Mouse (Mus musculus) bone marrow macrophage, adult 2 months (primary cell): ENCODE measurements around the gene Pgs1. TPM values are rescaled to one million over a fixed set of nuclear protein-coding genes. Genes with fewer than 3 reads are reported as not detected.

ENCODE experiments used
- H3K27ac ChIP-seq: 2 replicates; pipeline ENCODE4 v1.5.1; 2012; ENCODE audit warnings: low read depth, low read length; ENCODE audit not compliant: insufficient read depth
- H3K4me1 ChIP-seq: 2 replicates; pipeline ENCODE4 v1.6.1; 2012; ENCODE audit warnings: low read length; ENCODE audit not compliant: control insufficient read depth, insufficient read depth
- H3K4me3 ChIP-seq: 2 replicates; pipeline ENCODE4 v1.5.1; 2012; ENCODE audit warnings: mild to moderate bottlenecking, low read length, moderate library complexity; ENCODE audit not compliant: insufficient read depth
- CTCF ChIP-seq: IDR thresholded peaks from 2 replicates; pipeline ENCODE4 v1.5.1; 2012; ENCODE audit warnings: low read depth, mild to moderate bottlenecking, low read length, moderate library complexity
- POLR2A ChIP-seq: IDR thresholded peaks from 2 replicates; pipeline ENCODE4 v1.6.1; 2012; ENCODE audit warnings: mild to moderate bottlenecking, low read depth, low read length, borderline replicate concordance
- polyA plus RNA-seq: library from polyadenylated mRNA; stranded (reverse); fragments of >200 nt; gene quantifications from 2 replicates; pipeline ENCODE4 v1.2.4, GENCODE M21; 2012; ENCODE audit not compliant: missing spikeins, insufficient read depth, insufficient read length

Gene Pgs1
- 35.4 and 37.1 TPM in 2 replicates for polyA plus RNA-seq

DNA sequence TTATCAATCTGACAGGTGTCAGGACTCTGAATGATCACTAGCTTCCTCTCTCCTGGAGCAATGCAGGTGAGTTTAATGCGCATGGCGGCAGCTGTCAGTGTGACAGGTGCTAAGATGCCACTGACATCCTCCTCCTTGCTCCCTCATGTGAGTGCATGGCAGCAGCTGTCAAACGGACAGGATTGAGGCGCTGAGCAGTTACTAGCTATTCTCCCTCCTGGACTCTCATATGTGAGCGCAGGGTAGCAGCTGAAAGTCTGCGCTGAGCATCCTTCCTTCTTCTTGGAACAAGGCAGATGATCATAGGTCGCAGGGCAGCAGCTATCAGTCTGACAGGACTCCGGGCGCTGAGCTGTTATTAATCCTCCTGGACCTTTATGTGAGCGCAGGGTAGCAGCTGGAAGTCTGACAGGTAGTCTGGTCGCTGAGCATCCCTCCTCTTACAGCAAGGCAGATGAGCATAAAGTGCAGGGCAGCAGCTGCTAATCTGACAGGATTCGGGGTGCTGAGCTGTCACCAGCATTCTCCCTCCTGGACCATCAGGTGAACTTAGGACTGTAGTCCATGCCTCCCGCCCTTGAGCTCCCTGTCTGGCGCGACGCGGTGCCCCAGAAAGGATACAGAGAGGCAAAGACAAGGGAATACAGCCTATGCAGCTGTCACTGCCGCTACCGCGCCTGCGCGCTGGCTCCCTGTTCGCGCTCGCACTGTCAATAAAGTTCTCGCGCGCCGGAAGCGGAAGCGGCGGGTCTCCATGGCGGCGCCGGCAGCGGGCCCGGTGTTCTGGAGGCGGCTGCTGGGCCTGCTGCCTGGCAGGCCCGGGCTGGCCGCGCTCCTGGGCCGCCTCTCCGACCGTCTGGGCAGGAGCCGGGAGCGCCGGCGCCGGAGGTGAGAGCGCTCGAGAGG lies at the start of gene Pgs1:
Pgs1 (plus strand) TSS at position 167 of the 906 bp plus-strand sequence.
- TF ChIP-seq POLR2A, result no peak
- no peak for TF ChIP-seq CTCF
- peak within 1 kb of the TSS; percentile 92 for H3K4me3 ChIP-seq
- H3K4me1 ChIP-seq, result peaks cover 31% of the 10 kb centered on the region
- H3K27ac ChIP-seq, result peak within 1 kb of the TSS; percentile 84

DNA sequence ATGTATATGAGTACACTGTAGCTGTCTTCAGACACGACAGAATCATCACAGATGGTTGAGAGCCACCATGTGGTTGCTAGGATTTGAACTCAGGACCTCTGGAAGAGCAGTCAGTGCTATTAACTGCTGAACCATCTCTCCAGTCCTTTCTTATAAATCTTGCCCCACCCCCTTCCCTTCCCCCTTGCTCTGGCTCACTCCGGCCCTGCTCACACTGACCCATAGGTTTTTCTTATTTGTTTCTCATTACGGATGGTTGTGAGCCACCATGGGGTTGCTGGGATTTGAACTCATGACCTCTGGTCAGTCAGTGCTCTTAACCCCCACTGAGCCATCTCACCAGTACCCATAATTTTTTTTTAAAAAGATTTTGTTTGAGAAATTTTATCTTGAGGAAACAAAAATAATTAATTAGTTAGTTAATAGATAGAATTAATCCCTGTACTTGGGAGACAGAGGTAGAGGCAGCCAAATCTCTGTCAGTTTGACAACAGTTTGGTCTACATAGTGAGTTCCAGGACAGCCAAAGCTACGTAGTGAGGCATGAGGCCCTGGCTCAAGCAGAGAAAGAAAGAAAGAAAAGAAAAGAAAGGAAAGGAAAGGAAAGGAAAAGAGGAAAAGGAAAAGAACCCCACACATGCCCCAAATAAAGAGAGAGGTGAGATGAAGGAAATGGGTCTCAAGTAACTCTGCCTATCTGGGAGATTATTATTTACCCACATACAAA lies 46.9 kb upstream of the Pgs1 start:
- H3K27ac ChIP-seq, result no peak overlapping the region
- H3K4me1 ChIP-seq, result peaks cover 51% of the 10 kb centered on the region
- TF ChIP-seq CTCF (no peak), POLR2A (no peak)
- H3K4me3 ChIP-seq, result no peak overlapping the region

DNA sequence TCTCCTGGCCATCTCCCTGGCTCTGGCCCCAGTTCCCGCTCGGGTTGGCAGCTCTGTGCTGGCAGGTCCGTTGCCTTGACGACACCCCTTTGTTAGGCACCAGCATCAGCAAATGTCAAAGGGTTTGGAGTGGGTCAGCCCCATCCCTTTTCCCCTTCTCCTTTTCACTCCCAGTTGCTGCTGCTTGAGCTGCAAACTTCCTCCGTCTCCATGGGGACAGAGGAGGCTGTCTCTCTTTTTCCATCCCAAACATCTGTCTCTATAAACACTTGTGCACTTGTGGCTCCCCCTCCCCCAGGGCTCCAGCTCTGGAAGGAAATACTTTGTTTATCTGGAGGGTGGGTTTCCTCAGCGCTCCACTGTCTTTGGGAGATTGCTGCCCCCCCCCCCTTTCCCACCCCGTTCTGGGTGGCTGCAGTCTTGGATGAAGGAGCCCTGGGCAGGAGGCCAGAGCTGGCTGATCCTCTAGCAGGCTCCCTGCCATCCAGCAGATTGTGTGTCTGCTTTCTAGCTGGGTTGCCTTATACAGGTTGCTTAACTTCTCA lies 46.3 kb upstream of the Pgs1 start:
- Histone ChIP-seq H3K27ac (no peak overlapping the region), H3K4me1 (peaks cover 45% of the 10 kb centered on the region)
- TF ChIP-seq CTCF (no peak), POLR2A (no peak)

DNA sequence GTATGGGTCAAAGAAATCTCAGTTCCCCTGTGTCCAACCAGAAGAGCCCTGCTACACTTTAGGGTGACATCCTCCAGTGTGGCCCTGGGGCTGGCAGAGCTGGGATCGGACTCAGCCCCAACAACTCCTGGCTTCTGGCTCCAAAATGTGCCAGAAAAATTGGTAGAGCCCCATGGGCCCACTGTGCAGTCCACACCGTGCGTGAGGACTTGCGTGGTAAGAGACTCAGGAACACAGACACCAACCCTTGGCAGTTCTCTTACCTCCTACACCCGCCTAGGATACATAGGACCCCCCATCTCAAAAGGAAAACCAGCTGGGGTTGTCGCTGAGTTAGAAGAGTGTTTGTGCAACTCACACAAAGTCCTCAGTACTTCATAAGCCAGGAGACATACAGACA lies 45.2 kb upstream of the Pgs1 start:
- no peak overlapping the region for H3K4me3 ChIP-seq
- H3K27ac ChIP-seq, result no peak overlapping the region
- H3K4me1 ChIP-seq, result peaks cover 44% of the 10 kb centered on the region
- no peak for TF ChIP-seq POLR2A
- no peak for TF ChIP-seq CTCF

More for the DNA sequence above, 46.3 kb upstream of the Pgs1 start:
- no peak overlapping the region for H3K4me3 ChIP-seq

DNA sequence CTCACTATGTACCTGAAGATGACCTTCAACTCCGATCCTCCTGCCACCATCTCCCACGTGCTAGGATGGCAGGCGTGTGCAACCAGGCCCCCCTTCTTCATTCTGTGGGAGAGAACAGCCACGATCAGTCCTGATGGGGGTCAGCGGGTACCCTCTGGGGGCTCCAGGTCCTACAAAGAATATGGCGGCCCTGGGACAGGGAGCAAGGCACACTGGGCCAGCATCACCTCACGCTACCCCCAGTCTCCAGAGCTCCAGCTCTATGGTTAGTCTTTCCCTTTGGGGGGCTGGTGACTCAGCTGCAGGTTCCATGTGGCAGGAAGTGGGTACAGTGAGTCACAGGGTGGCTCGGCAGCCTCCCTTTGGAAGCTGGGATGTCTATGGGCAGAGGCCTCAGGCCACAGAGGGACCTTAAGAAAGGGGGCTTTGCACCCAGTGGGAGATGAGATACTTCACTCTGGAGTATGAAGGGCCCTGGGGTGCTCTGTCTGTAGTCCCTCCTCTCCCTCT lies 44.7 kb upstream of the Pgs1 start:
- Histone ChIP-seq H3K27ac (peak overlapping the region; percentile 20; the same call in 1 of the 2 replicates), H3K4me3 (no peak overlapping the region), H3K4me1 (peaks cover 45% of the 10 kb centered on the region)
- no peak for TF ChIP-seq POLR2A
- no peak for TF ChIP-seq CTCF

DNA sequence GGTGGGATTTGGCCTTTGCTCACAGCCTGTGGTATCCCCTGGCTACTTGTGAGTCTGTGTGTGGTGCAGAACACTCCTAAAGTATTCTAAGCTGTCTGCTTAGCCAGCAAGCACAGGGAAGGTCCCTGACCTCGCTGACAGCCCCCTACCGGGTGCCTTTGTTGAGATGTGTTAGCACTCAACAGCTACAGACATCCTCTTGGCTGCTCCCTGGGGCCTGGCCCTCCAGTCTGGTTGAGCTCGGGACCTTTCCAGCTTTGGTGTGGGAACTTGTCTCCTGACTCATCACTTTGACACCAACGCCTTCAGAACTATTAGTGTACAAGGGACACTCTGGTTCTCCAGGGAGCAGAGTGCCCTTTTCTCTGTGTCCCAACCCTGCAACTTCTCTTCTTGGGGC lies 44.2 kb upstream of the Pgs1 start:
- Histone ChIP-seq H3K4me3 (no peak overlapping the region), H3K4me1 (peaks cover 46% of the 10 kb centered on the region), H3K27ac (peak overlapping the region; percentile 20; the same call in 1 of the 2 replicates)
- TF ChIP-seq CTCF, result no peak
- TF ChIP-seq POLR2A, result no peak

DNA sequence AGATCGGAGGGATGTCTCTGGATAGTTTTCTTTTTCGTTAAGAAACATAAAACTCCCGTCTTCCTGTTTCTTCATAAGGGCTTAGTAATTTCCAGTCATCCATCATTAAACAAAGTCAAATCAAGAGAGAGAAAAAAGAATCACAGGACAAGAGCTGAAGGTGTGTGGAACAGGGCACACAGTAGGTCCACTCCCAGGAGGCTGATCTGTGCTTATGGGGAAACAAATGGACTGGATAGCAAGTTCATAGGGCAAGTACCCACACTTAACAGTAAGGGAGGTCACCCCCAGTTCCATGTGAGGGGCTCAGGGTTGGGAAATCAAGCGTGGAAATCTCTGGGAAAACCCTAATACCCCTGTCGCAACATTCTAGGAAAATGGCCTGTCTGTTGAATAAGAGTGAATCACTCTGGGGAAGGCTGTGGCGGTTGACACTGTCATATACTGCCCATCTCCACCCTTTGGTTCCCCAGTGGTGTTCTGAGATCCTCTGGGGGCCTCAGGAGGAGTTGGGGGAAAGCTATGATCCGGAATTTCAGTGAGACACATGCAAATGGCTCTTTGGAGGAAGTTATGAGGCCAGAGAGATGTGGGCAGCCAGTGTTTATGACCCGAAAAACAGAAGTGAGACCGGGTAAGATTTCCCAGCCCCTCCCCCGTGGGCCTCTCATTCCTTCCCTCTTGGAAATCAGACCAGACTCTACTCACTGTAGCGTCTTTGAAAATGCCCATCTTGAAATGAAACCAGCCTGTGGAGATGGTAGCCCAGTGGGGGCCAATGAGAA lies 39.7 kb upstream of the Pgs1 start:
- Histone ChIP-seq H3K27ac (peak overlapping the region; percentile 95), H3K4me1 (peaks cover 50% of the 10 kb centered on the region), H3K4me3 (peak overlapping the region; percentile 37)
- TF ChIP-seq CTCF (no peak), POLR2A (no peak)

DNA sequence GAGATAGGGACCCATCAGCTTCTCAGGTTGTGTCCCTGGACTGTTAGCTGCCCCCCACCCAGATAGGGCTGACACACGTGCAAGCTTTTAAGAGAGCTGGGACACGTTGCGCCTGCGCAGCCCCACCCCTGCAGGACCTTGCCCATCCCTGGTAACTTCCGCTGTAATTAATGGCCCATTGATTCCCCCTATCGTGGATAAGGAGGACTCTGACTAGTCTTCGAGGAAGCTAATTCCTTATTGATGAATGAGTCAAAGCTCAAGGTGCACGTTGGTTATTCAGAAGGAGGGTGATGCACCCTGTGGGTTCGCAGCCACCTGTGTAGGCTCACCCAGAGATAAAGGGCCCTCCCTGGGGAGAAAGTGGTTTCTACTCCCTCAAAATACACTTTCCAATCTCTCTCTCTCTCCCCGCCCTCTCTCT lies 39.1 kb upstream of the Pgs1 start:
- peak overlapping the region; percentile 37 for H3K4me3 ChIP-seq
- H3K4me1 ChIP-seq, result peaks cover 50% of the 10 kb centered on the region
- TF ChIP-seq POLR2A (no peak), CTCF (no peak)
- H3K27ac ChIP-seq, result peak overlapping the region; percentile 92
